Mouse (Mus musculus) bone marrow macrophage, adult 2 months (primary cell): ENCODE measurements around the gene Lgals4. TPM values are rescaled to one million over a fixed set of nuclear protein-coding genes. Genes with fewer than 3 reads are reported as not detected.

Experiments
- H3K27ac ChIP-seq: 2 replicates; pipeline ENCODE4 v1.5.1; 2012; ENCODE audit warnings: low read depth, low read length; ENCODE audit not compliant: insufficient read depth
- H3K4me1 ChIP-seq: 2 replicates; pipeline ENCODE4 v1.6.1; 2012; ENCODE audit warnings: low read length; ENCODE audit not compliant: control insufficient read depth, insufficient read depth
- H3K4me3 ChIP-seq: 2 replicates; pipeline ENCODE4 v1.5.1; 2012; ENCODE audit warnings: mild to moderate bottlenecking, low read length, moderate library complexity; ENCODE audit not compliant: insufficient read depth
- CTCF ChIP-seq: IDR thresholded peaks from 2 replicates; pipeline ENCODE4 v1.5.1; 2012; ENCODE audit warnings: low read depth, mild to moderate bottlenecking, low read length, moderate library complexity
- POLR2A ChIP-seq: IDR thresholded peaks from 2 replicates; pipeline ENCODE4 v1.6.1; 2012; ENCODE audit warnings: mild to moderate bottlenecking, low read depth, low read length, borderline replicate concordance
- polyA plus RNA-seq: library from polyadenylated mRNA; stranded (reverse); fragments of >200 nt; gene quantifications from 2 replicates; pipeline ENCODE4 v1.2.4, GENCODE M21; 2012; ENCODE audit not compliant: missing spikeins, insufficient read depth, insufficient read length

The Lgals4 gene
- polyA plus RNA-seq, 1 experiment: 2.8 TPM

DNA sequence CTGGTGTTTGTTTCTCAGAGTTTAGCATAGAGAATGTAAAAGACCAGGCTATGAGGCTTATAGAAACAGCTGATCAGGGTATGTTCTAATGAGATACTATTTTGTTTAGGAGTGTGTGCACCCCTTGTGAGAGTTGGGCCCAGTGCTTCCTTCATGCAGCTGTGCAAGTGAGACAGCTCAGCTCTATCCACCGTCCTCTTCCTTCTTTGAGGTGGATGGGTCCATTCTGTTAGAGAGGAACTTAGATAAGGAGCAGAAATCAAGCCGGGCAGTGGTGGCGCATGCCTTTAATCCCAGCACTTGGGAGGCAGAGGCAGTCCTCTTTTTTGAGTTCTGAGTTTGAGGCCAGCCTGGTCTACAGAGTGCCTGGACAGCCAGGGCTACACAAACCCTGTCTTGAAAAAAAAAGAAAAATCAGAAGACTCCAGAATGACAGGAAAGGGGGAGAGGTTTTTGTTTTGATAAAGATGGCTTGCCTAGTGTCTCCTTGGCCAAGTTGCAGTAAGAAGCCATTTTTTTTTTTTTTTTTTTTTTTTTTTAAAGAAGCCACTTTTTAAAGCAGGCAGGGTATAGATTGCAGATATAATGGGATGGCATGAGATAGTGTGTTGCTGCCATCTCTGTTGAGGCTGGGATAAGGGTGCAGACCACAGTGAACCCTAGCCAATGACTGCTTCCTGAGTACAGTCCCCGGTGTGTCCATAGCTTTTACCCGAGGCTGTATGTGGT, 19.2 kb upstream of the Lgals4 start:
- Histone ChIP-seq H3K4me1 (peaks cover 38% of the 10 kb centered on the region), H3K27ac (no peak overlapping the region), H3K4me3 (no peak overlapping the region)
- no peak for TF ChIP-seq POLR2A
- no peak for TF ChIP-seq CTCF

DNA sequence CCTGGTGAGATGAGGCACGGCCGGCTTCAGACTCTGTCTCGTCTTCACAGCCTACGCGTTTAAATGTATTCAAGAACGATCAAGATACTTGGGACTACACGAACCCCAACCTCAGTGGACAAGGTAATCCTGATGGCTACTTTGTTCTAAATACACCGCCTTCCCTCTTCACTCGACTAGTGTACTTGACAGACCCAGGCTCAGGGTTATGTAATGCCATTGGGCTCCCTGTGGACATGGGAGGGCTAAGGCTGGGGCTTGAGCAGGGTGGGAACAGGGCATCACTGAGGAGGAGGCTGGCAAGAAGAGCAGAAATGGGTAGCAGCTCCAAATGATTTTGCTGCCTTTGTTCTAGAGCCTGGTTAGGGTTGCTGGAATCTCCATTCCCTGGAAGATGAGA, 18.4 kb upstream of the Lgals4 start:
- no peak overlapping the region for H3K27ac ChIP-seq
- peaks cover 43% of the 10 kb centered on the region for H3K4me1 ChIP-seq
- no peak overlapping the region for H3K4me3 ChIP-seq
- no peak for TF ChIP-seq POLR2A

GRCm38 (mm10) chr7:28816201-28816600, 17.5 kb upstream of the Lgals4 start:
- TF ChIP-seq CTCF (no peak), POLR2A (no peak)
- Histone ChIP-seq H3K4me1 (peaks cover 51% of the 10 kb centered on the region), H3K27ac (no peak overlapping the region), H3K4me3 (no peak overlapping the region)

GRCm38 (mm10) chr7:28816920-28817319, 16.7 kb upstream of the Lgals4 start:
- Histone ChIP-seq H3K4me3 (no peak overlapping the region), H3K4me1 (peaks cover 53% of the 10 kb centered on the region), H3K27ac (no peak overlapping the region)
- TF ChIP-seq POLR2A (no peak), CTCF (no peak)

DNA sequence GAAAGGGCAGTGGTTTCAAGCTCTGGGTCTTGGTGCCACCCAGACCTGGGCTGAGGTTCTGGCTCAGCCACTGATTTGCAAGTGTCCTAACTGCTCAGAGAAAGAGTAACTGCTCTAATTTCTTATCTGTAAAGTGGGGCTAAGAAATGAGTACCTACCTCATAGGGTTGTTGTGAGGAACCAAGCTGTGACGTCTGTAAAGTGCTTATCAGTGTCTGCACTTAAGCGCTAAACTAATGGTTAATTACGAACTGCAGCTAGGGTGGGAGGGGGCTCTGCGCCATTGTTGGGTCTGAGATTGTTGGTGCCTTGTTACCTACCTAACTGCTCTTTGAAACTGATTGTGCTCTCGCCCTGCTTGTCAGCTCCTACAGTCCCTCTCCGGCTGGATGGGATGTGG, 16.1 kb upstream of the Lgals4 start:
- no peak overlapping the region for H3K27ac ChIP-seq
- TF ChIP-seq CTCF (no peak), POLR2A (no peak)
- H3K4me3 ChIP-seq: no peak overlapping the region
- peaks cover 54% of the 10 kb centered on the region for H3K4me1 ChIP-seq

DNA sequence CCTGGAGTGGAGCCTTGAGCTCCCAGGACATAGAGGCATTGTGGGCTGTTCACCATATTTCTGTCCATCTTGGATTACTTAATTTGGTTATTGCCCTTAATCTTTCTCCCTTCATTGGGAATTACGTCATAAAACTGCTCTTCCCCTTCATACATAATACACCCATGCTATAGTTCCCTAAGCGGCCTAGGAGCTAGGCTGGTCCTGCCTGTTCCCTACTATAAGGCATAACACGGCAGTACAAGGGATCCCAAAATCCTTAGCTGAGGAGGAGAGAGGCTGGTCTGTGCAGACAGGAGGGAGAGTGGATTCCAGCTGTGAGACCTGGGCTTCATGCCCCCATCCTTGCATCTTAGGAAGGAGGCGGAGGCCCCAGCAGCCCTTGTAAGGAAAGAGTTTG, 15.7 kb upstream of the Lgals4 start:
- H3K4me1 ChIP-seq: peaks cover 50% of the 10 kb centered on the region
- no peak overlapping the region for H3K27ac ChIP-seq
- no peak for TF ChIP-seq POLR2A
- no peak for TF ChIP-seq CTCF
- no peak overlapping the region for H3K4me3 ChIP-seq

GRCm38 (mm10) chr7:28818436-28818835, 15.2 kb upstream of the Lgals4 start:
- no peak overlapping the region for H3K4me3 ChIP-seq
- TF ChIP-seq POLR2A: no peak
- no peak for TF ChIP-seq CTCF
- H3K4me1 ChIP-seq: peaks cover 47% of the 10 kb centered on the region
- H3K27ac ChIP-seq: no peak overlapping the region

GRCm38 (mm10) chr7:28818861-28819452, 14.7 kb upstream of the Lgals4 start:
- Histone ChIP-seq H3K4me1 (peaks cover 44% of the 10 kb centered on the region), H3K27ac (no peak overlapping the region), H3K4me3 (no peak overlapping the region)
- TF ChIP-seq POLR2A (no peak), CTCF (no peak)

- H3K4me1 ChIP-seq: peaks cover 43% of the 10 kb centered on the region
Measured at GRCm38 (mm10) chr7:28819571-28819970, 14.1 kb upstream of the Lgals4 start.

GRCm38 (mm10) chr7:28820358-28821260, 13.0 kb upstream of the Lgals4 start:
- TF ChIP-seq CTCF: no peak
- no peak for TF ChIP-seq POLR2A
- H3K4me3 ChIP-seq: no peak overlapping the region
- no peak overlapping the region for H3K27ac ChIP-seq
- H3K4me1 ChIP-seq: peaks cover 40% of the 10 kb centered on the region

More at GRCm38 (mm10) chr7:28819571-28819970, 14.1 kb upstream of the Lgals4 start:
- H3K4me3 ChIP-seq: no peak overlapping the region
- no peak overlapping the region for H3K27ac ChIP-seq
- TF ChIP-seq POLR2A (no peak), CTCF (no peak)
